Mouse (Mus musculus) stomach, postnatal 0 days (tissue): ENCODE results near the gene Fbf1.

Source experiments
- CTCF ChIP-seq: IDR thresholded peaks from 2 replicates; pipeline ENCODE4 v1.5.1; 2016; ENCODE audit warnings: antibody characterized with exemption, low read depth, mild to moderate bottlenecking, moderate library complexity
- EP300 ChIP-seq: optimal IDR thresholded peaks from 2 replicates; pipeline ENCODE3; 2016; ENCODE audit warnings: antibody characterized with exemption

GRCm38 (mm10) chr11:116130488-116131205 is 37.3 kb downstream of the Fbf1 start, which contains the start of gene Trim65:
- peak; percentile 100 for TF ChIP-seq CTCF
- no peak for TF ChIP-seq EP300
